In the genomic region with DNA sequence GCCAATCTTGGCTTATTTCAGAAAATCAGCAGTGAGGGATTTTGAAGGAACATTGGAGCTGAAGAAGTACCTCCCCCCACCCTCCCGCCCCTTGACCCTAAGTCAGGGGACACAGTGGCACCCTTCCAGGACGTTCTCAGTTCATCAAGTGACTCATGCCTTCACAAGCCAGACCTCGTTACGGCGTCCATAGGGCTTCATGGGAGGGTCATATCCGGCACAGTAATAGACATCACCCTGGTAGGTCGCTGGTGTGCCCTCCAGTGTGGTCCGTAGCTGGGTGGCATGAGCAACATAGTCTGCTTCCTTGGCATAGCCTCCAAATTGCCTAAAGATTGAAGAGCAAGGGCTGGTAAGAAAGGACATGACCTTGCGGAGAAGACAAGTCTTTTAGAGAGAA, we compare ENCODE assay signal across 15 mouse cellular contexts. TPM values are rescaled to one million over a fixed set of nuclear protein-coding genes. Genes with fewer than 3 reads are reported as not detected.
DNase-seq lines count a peak whose midpoint lies in the region.
"Had no signal": no experiment of that assay in that cellular context is flagged by ENCODE, and none has a peak within 500 bp of the region (broad histone marks: within the 10 kb centered on the region; RNA-seq: fewer than 3 reads in every experiment).

No protein-coding gene starts in this region.

- peak; percentile 28 to 30 for DNase-seq in adrenal gland, postnatal 36 days
- no peak for DNase-seq in adrenal gland, adult 8-10 months
- peak; percentile 20 to 44 for DNase-seq in kidney, postnatal 4 days
- DNase-seq in kidney, adult 9 months, result no peak
- DNase-seq in heart, postnatal 14 days, result peak; percentile 56 to 63
- peak; percentile 30 for DNase-seq in lung, postnatal 36 days
- DNase-seq in left cerebral cortex, postnatal 4 days, result no peak
- DNase-seq in right cerebral cortex, adult 2 months (ENCODE audit: low spot score in 2 of 2), result no peak
- DNase-seq: cerebellum, adult 11-12 months; layer of hippocampus, adult 9-11 months; right cerebral cortex, postnatal 14 days; thymus, adult 2 months had no signal

- intact Hi-C loops in heart, postnatal 14 days (cut with DNase I), result no loop called here
- intact Hi-C loops in left cerebral cortex, postnatal 4 days (cut with DNase I), result no loop called here

RNA-seq across cellular contexts. Expression of a gene that starts 19.7 kb away (rescaled TPM):
- total RNA-seq in adrenal gland, postnatal 36 days (2021), result not detected
- total RNA-seq in adrenal gland, adult 8-10 months (2022), result not detected
- total RNA-seq in heart, postnatal 14 days (2021), result not detected
- not detected for total RNA-seq in left cerebral cortex, postnatal 4 days (2021)
- total RNA-seq: granulocyte monocyte progenitor cell, adult 5-6 weeks; left cerebral cortex, postnatal 25 days; neutrophil, adult 5-6 weeks had no signal

Comparison
In these comparisons a context has a peak if more than half of its experiments do, and no peak if none do; other contexts are left out.
1. DNase-seq: peak in adrenal gland, postnatal 36 days (2 of 2), kidney, postnatal 4 days (2 of 2), heart, postnatal 14 days (2 of 2) and lung, postnatal 36 days (single experiment); none in adrenal gland, adult 8-10 months (single experiment), kidney, adult 9 months (single experiment), left cerebral cortex, postnatal 4 days (single experiment) and right cerebral cortex, adult 2 months (0 of 2).